Mouse (Mus musculus) erythroblast, embryonic 14.5 days (primary cell): ENCODE results near the gene Anks1.

Experiments used
- GATA1 ChIP-seq: IDR thresholded peaks from 2 replicates; pipeline ENCODE4 v1.6.1; 2012; ENCODE audit warnings: low read length, inconsistent platforms, mixed read lengths
- TAL1 ChIP-seq: IDR thresholded peaks from 3 replicates; pipeline ENCODE4 v1.6.1; 2012; ENCODE audit warnings: low read length, inconsistent platforms, mixed read lengths

DNA sequence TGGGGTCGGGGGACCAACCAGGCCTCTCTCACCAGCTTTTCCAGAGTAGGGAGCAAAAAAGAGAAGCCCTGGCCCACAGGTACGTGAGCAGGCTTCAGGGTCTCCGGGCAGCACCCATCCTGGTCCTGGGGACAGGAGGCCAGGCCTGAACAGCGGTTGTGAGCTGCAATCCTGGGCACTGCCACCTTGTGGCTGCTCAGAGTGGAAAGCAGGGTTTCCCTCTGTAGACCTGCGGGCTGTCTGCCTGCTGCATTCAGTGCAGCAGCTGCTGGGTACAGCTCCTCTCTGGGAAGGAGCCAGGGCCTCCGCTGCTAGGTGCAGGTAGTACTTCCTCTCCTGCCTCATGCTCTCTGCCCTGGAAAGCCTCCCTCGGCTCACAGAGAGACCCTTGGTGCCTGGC is 152.4 kb downstream of the Anks1 start:
- TF ChIP-seq GATA1: no peak
- no peak for TF ChIP-seq TAL1
